Mouse (Mus musculus): Measurements from ENCODE around the gene Ddb2. TPM values are rescaled to one million over a fixed set of nuclear protein-coding genes. Genes with fewer than 3 reads are reported as not detected.

Gene Ddb2
- polyA plus RNA-seq, 1 experiment from 2014 or later: 14.1 TPM

GRCm38 (mm10) chr2:91268706-91269105 lies 31.9 kb upstream of the Ddb2 start:
- Histone ChIP-seq H3K4me2 (ENCODE audit: low read depth, low read length) (no peak overlapping the region), H3K36me3 (ENCODE audit: control insufficient read depth, insufficient read depth, low read length) (peaks cover 75% of the 10 kb centered on the region), H3K4me1 (ENCODE audit: control insufficient read depth, insufficient read depth, low read length) (peaks cover 8% of the 10 kb centered on the region; the same call in 1 of the 2 replicates), H3K27me3 (replicated peaks; ENCODE audit: control insufficient read depth, insufficient read depth, low read length) (no peaks in the 10 kb centered on the region), H3K9ac (ENCODE audit: low read depth, low read length) (no peak overlapping the region), H3K27ac (replicated peaks; ENCODE audit: low read depth, low read length) (no peak overlapping the region), H3K4me3 (ENCODE audit: low read depth, low read length) (no peak overlapping the region), H3K9me3 (ENCODE audit: control insufficient read depth, low read length) (no peaks in the 10 kb centered on the region)
- DNase-seq (ENCODE audit: low spot score): no peak
- 76% methylated on average over 2 of the region's 2 CpGs for WGBS
- no peak for ATAC-seq (ENCODE audit: low read depth)

- no peak overlapping the region for H3K9ac ChIP-seq (ENCODE audit: low read depth, low read length)
- no peak overlapping the region for H3K4me3 ChIP-seq (ENCODE audit: low read depth, low read length)
- ATAC-seq (ENCODE audit: low read depth): no peak
- no peak for DNase-seq (ENCODE audit: low spot score)
- H3K27ac ChIP-seq (replicated peaks; ENCODE audit: low read depth, low read length): no peak overlapping the region
- H3K27me3 ChIP-seq (replicated peaks; ENCODE audit: control insufficient read depth, insufficient read depth, low read length): no peaks in the 10 kb centered on the region
- H3K36me3 ChIP-seq (ENCODE audit: control insufficient read depth, insufficient read depth, low read length): peaks cover 75% of the 10 kb centered on the region
- peaks cover 8% of the 10 kb centered on the region; the same call in 1 of the 2 replicates for H3K4me1 ChIP-seq (ENCODE audit: control insufficient read depth, insufficient read depth, low read length)
- WGBS: 100% methylated on average over 3 of the region's 3 CpGs
- no peaks in the 10 kb centered on the region for H3K9me3 ChIP-seq (ENCODE audit: control insufficient read depth, low read length)
- no peak overlapping the region for H3K4me2 ChIP-seq (ENCODE audit: low read depth, low read length)
Measured at GRCm38 (mm10) chr2:91268042-91268441, 31.3 kb upstream of the Ddb2 start.

- H3K4me1 ChIP-seq (ENCODE audit: control insufficient read depth, insufficient read depth, low read length): peaks cover 8% of the 10 kb centered on the region; the same call in 1 of the 2 replicates
- no peaks in the 10 kb centered on the region for H3K27me3 ChIP-seq (replicated peaks; ENCODE audit: control insufficient read depth, insufficient read depth, low read length)
- peaks cover 64% of the 10 kb centered on the region for H3K36me3 ChIP-seq (ENCODE audit: control insufficient read depth, insufficient read depth, low read length)
- under 1% methylated on average over 69 of the region's 72 CpGs for WGBS
- no peaks in the 10 kb centered on the region for H3K9me3 ChIP-seq (ENCODE audit: control insufficient read depth, low read length)
- ATAC-seq (ENCODE audit: low read depth) (peak; percentile 100), DNase-seq (ENCODE audit: low spot score) (peak; percentile 99)
- peak within 1 kb of the TSS; percentile 79 for H3K4me2 ChIP-seq (ENCODE audit: low read depth, low read length)
- H3K4me3 ChIP-seq (ENCODE audit: low read depth, low read length): peak within 1 kb of the TSS; percentile 80
- peak within 1 kb of the TSS; percentile 93 for H3K27ac ChIP-seq (replicated peaks; ENCODE audit: low read depth, low read length)
- H3K9ac ChIP-seq (ENCODE audit: low read depth, low read length): peak within 1 kb of the TSS; percentile 94
Measured at GRCm38 (mm10) chr2:91264711-91265681, 28.2 kb upstream of the Ddb2 start, which contains the start of gene Arfgap2. Arfgap2 (plus strand) TSS chr2:91264974.

- Histone ChIP-seq H3K27me3 (replicated peaks; ENCODE audit: control insufficient read depth, insufficient read depth, low read length) (no peaks in the 10 kb centered on the region), H3K4me1 (ENCODE audit: control insufficient read depth, insufficient read depth, low read length) (peaks cover 8% of the 10 kb centered on the region; the same call in 1 of the 2 replicates), H3K4me2 (ENCODE audit: low read depth, low read length) (peak overlapping the region; percentile 79), H3K4me3 (ENCODE audit: low read depth, low read length) (peak overlapping the region; percentile 80), H3K9ac (ENCODE audit: low read depth, low read length) (peak overlapping the region; percentile 94), H3K9me3 (ENCODE audit: control insufficient read depth, low read length) (no peaks in the 10 kb centered on the region), H3K36me3 (ENCODE audit: control insufficient read depth, insufficient read depth, low read length) (peaks cover 54% of the 10 kb centered on the region), H3K27ac (replicated peaks; ENCODE audit: low read depth, low read length) (peak overlapping the region; percentile 93)
- ATAC-seq (ENCODE audit: low read depth): no peak
- 83% methylated on average over 16 of the region's 17 CpGs for WGBS
- DNase-seq (ENCODE audit: low spot score): no peak
Measured at GRCm38 (mm10) chr2:91263692-91264660, 27.2 kb upstream of the Ddb2 start.

GRCm38 (mm10) chr2:91259493-91259892 lies 22.7 kb upstream of the Ddb2 start:
- no peak overlapping the region for H3K9ac ChIP-seq (ENCODE audit: low read depth, low read length)
- 90% methylated on average over 1 of the region's 1 CpGs for WGBS

GRCm38 (mm10) chr2:91258830-91259229 lies 22.0 kb upstream of the Ddb2 start:
- Histone ChIP-seq H3K27me3 (replicated peaks; ENCODE audit: control insufficient read depth, insufficient read depth, low read length) (no peaks in the 10 kb centered on the region; the same call in 1 of the 2 replicates), H3K4me2 (ENCODE audit: low read depth, low read length) (peak overlapping the region; percentile 94), H3K36me3 (ENCODE audit: control insufficient read depth, insufficient read depth, low read length) (peaks cover 27% of the 10 kb centered on the region), H3K27ac (replicated peaks; ENCODE audit: low read depth, low read length) (no peak overlapping the region), H3K4me1 (ENCODE audit: control insufficient read depth, insufficient read depth, low read length) (peaks cover 16% of the 10 kb centered on the region), H3K9me3 (ENCODE audit: control insufficient read depth, low read length) (no peaks in the 10 kb centered on the region), H3K4me3 (ENCODE audit: low read depth, low read length) (no peak overlapping the region), H3K9ac (ENCODE audit: low read depth, low read length) (0 out of 2 replicates have a peak overlapping the region, but pooled peaks have one; percentile 73)
- 35% methylated on average over 1 of the region's 1 CpGs for WGBS
- DNase-seq (ENCODE audit: low spot score) (no peak), ATAC-seq (ENCODE audit: low read depth) (no peak)

More at GRCm38 (mm10) chr2:91259493-91259892, 22.7 kb upstream of the Ddb2 start:
- Histone ChIP-seq H3K4me1 (ENCODE audit: control insufficient read depth, insufficient read depth, low read length) (peaks cover 19% of the 10 kb centered on the region), H3K27me3 (replicated peaks; ENCODE audit: control insufficient read depth, insufficient read depth, low read length) (no peaks in the 10 kb centered on the region; the same call in 1 of the 2 replicates), H3K4me2 (ENCODE audit: low read depth, low read length) (no peak overlapping the region), H3K4me3 (ENCODE audit: low read depth, low read length) (no peak overlapping the region), H3K9me3 (ENCODE audit: control insufficient read depth, low read length) (no peaks in the 10 kb centered on the region), H3K27ac (replicated peaks; ENCODE audit: low read depth, low read length) (no peak overlapping the region), H3K36me3 (ENCODE audit: control insufficient read depth, insufficient read depth, low read length) (peaks cover 32% of the 10 kb centered on the region)
- DNase-seq (ENCODE audit: low spot score) (no peak), ATAC-seq (ENCODE audit: low read depth) (no peak)

- DNase-seq (ENCODE audit: low spot score) (no peak), ATAC-seq (ENCODE audit: low read depth) (no peak)
- Histone ChIP-seq H3K9ac (ENCODE audit: low read depth, low read length) (peak overlapping the region; percentile 73), H3K27me3 (replicated peaks; ENCODE audit: control insufficient read depth, insufficient read depth, low read length) (no peaks in the 10 kb centered on the region; the same call in 1 of the 2 replicates), H3K36me3 (ENCODE audit: control insufficient read depth, insufficient read depth, low read length) (peaks cover 19% of the 10 kb centered on the region), H3K27ac (replicated peaks; ENCODE audit: low read depth, low read length) (peak overlapping the region; percentile 78), H3K4me1 (ENCODE audit: control insufficient read depth, insufficient read depth, low read length) (peaks cover 16% of the 10 kb centered on the region), H3K4me3 (ENCODE audit: low read depth, low read length) (peak overlapping the region; percentile 69), H3K4me2 (ENCODE audit: low read depth, low read length) (peak overlapping the region; percentile 94), H3K9me3 (ENCODE audit: control insufficient read depth, low read length) (no peaks in the 10 kb centered on the region)
- WGBS: 27% methylated on average over 5 of the region's 5 CpGs
Measured at GRCm38 (mm10) chr2:91258054-91258453, 21.3 kb upstream of the Ddb2 start.

Measured in embryonic facial prominence, embryonic 14.5 days (tissue).